Mouse (Mus musculus): ENCODE data around the gene Vcp. TPM values are rescaled to one million over a fixed set of nuclear protein-coding genes. Genes with fewer than 3 reads are reported as not detected.

Gene Vcp
- polyA plus RNA-seq, 1 experiment, result 139 TPM

DNA sequence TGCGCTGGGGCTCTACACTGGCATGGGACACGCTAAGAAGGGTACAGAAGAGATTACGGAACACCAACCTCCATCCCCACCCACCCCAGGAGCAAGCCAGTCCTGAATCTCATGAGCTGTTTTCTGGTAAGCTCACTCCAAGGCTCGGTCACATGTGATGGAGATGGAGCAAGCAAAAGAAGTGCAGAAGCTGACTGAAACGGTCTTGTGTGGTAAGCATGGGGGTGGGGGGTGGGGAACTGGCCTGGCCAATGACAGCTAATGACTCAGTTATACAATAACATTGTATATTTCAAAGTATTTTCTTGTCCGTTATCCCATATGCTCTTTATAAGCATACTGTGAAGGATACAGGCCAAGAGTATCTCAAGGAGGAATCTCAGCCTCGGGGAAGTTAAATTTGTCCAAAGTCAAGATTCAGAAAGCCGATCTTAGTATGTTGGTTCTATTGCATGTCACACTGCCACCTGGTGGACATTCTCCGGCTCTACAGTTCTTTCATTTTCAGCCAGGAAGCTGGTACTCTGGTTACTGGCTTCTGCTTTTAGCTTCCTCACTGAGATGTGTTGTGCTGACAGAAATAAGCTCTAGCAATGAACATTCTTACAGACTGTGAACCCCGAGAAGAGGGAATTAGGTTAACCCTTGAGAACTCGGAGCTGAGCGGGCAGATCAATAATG lies 35.1 kb downstream of the Vcp start:
- no peaks in the 10 kb centered on the region for H3K4me1 ChIP-seq (ENCODE audit: control insufficient read depth, insufficient read depth, insufficient read length, low read length)
- no peak overlapping the region for H3K27ac ChIP-seq (replicated peaks; ENCODE audit: low read depth, low read length)
- no peak overlapping the region for H3K4me3 ChIP-seq (ENCODE audit: insufficient read depth, low read depth, low read length)

DNA sequence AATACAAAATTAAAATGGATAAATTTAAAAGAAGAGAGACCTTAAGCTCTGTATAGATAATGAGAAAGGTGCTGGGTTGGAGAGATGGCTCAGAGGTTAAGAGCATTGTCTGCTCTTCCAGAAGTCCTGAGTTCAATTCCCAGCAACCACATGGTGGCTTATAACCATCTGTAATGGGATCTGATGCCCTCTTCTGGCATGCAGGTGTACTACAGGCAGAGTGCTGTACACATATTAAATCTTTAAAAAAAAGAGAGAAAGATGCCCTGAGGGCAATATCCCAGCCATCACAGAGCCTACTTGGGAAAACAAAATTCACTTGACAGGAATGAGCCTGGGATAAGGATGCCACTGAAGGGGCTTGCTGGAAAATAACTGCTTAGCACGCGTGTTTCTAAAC lies 36.8 kb downstream of the Vcp start:
- no peak overlapping the region for H3K4me3 ChIP-seq (ENCODE audit: insufficient read depth, low read depth, low read length)
- no peaks in the 10 kb centered on the region for H3K4me1 ChIP-seq (ENCODE audit: control insufficient read depth, insufficient read depth, insufficient read length, low read length)
- no peak overlapping the region for H3K27ac ChIP-seq (replicated peaks; ENCODE audit: low read depth, low read length)

DNA sequence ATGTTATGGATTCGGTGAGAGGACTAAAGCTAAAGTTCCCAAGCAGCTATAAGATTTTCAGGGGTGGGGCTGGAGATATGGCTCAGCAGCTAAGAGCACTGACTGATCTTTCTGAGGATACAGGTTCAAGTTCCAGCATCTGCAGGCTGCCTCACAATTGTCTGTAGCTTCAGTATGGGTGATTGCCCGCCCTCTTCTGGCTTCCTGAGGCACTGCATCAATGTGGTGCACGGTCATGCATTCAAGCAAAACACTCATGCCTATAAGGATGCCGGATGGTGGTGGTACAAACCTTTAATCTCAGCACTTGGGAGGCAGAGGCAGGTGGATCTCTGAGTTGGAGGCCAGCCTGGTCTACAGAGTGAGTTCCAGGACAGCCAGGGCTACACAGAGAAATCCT lies 38.7 kb downstream of the Vcp start:
- H3K4me1 ChIP-seq (ENCODE audit: control insufficient read depth, insufficient read depth, insufficient read length, low read length), result no peaks in the 10 kb centered on the region
- H3K4me3 ChIP-seq (ENCODE audit: insufficient read depth, low read depth, low read length), result no peak overlapping the region
- no peak overlapping the region for H3K27ac ChIP-seq (replicated peaks; ENCODE audit: low read depth, low read length)

DNA sequence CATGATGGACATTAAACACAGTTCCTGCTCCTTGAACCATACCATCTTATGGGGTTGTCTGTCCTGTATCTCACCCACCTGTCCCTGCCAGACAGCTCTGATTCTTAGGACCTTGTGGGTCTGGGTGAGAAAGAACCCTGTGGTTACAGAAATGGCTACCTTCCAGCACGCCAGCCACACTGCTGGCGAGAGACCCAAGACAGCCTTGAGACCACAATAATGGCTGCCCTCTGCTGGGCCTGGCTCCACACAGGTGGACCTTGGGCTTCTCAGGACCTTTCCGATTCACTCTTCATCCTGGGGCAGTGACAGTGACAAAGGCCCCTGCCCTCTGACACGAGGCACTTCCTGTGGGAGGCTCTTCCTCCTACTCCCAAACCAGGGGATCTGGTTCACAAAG lies 40.9 kb downstream of the Vcp start:
- H3K27ac ChIP-seq (replicated peaks; ENCODE audit: low read depth, low read length), result no peak overlapping the region

DNA sequence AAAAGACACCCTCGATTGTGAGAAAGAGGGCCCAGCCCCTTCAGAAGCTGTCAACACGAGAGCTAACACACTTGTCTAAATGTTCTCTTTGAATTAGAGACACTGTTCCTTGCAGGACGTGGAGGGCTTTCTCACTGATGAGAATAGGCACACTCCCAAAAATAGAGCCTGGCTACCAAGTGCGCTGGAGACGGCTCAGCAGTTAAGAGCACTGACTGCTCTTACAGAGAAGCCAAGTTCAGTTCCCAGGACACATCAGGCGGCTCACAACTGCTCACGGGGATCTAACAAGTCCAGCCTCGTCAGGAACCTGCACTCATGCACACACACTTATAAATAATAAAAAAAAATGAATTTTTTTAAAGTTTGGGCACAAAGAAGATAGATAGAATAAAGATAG lies 41.4 kb downstream of the Vcp start:
- H3K4me1 ChIP-seq (ENCODE audit: control insufficient read depth, insufficient read depth, insufficient read length, low read length), result no peaks in the 10 kb centered on the region
- no peak overlapping the region for H3K27ac ChIP-seq (replicated peaks; ENCODE audit: low read depth, low read length)
- no peak overlapping the region for H3K4me3 ChIP-seq (ENCODE audit: insufficient read depth, low read depth, low read length)

More for the DNA sequence above, 40.9 kb downstream of the Vcp start:
- no peaks in the 10 kb centered on the region for H3K4me1 ChIP-seq (ENCODE audit: control insufficient read depth, insufficient read depth, insufficient read length, low read length)
- H3K4me3 ChIP-seq (ENCODE audit: insufficient read depth, low read depth, low read length), result no peak overlapping the region

DNA sequence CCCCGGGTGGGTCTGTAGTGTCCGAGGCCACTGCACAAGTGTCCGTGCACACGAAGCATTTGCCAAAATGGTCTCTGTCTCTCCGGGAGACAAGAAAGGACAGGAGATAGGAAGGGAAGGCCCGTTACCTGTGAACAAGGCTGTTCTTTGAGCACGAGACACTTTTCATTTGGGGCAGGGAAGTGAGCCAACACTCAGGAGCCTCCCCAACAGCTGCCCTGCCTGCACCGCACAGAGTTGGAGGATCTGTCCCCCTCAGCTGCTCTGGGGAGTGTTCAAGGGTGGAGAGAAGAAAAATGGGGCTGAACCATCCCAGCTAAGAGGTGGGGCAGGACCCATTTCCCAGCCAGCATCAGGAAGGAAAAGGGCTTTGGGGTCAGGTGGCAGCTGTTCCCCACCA lies 42.3 kb downstream of the Vcp start:
- H3K27ac ChIP-seq (replicated peaks; ENCODE audit: low read depth, low read length), result no peak overlapping the region
- no peaks in the 10 kb centered on the region for H3K4me1 ChIP-seq (ENCODE audit: control insufficient read depth, insufficient read depth, insufficient read length, low read length)
- H3K4me3 ChIP-seq (ENCODE audit: insufficient read depth, low read depth, low read length), result no peak overlapping the region

DNA sequence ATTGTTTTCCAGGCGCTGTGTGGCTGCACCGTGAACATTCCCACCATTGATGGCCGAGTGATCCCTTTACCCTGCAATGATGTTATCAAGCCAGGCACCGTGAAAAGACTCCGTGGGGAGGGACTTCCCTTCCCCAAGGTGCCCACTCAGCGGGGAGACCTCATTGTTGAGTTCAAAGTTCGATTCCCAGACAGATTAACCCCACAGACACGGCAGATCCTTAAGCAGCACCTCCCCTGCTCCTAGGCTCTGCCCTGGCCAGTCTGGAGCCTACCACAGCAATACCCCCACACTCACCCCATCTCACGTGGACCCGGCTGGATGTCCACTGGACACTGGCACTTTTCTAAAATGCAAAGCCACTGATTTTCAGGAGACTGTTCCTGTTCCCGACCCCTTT lies 43.0 kb downstream of the Vcp start:
- Histone ChIP-seq H3K27ac (replicated peaks; ENCODE audit: low read depth, low read length) (no peak overlapping the region), H3K4me3 (ENCODE audit: insufficient read depth, low read depth, low read length) (no peak overlapping the region), H3K4me1 (ENCODE audit: control insufficient read depth, insufficient read depth, insufficient read length, low read length) (no peaks in the 10 kb centered on the region)

DNA sequence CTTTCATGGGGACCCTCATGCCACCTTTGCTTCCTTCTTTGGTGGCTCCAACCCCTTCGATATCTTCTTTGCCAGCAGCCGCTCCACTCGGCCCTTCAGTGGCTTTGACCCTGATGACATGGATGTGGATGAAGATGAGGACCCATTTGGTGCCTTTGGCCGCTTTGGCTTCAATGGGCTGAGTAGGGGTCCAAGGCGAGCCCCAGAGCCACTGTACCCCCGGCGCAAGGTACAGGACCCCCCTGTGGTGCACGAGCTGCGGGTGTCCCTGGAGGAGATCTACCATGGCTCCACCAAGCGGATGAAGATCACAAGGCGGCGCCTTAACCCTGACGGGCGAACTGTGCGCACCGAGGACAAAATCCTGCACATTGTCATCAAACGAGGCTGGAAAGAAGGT lies 43.7 kb downstream of the Vcp start:
- Histone ChIP-seq H3K4me3 (ENCODE audit: insufficient read depth, low read depth, low read length) (no peak overlapping the region), H3K4me1 (ENCODE audit: control insufficient read depth, insufficient read depth, insufficient read length, low read length) (no peaks in the 10 kb centered on the region), H3K27ac (replicated peaks; ENCODE audit: low read depth, low read length) (no peak overlapping the region)

DNA sequence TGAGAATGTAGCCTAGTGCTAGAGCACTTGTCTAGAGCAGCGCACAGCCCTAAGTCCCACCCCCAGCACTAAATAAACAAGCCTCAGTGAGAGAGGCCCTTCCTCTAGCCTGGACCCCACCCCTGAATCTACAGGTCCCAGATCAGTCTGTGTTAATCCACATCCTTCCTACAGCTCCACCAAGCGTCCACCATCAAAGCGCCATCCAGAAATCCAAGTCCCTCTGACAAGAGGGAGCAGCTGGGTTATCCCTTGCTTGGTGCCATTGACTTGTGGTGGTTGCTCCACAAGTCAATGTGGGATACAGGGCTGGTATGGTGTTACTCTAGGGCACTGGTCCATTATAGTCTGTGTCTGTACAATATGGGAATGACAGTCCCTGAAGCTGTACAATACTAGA lies 45.1 kb downstream of the Vcp start:
- no peak overlapping the region for H3K27ac ChIP-seq (replicated peaks; ENCODE audit: low read depth, low read length)
- no peaks in the 10 kb centered on the region; the same call in 1 of the 2 replicates for H3K4me1 ChIP-seq (ENCODE audit: control insufficient read depth, insufficient read depth, insufficient read length, low read length)
- H3K4me3 ChIP-seq (ENCODE audit: insufficient read depth, low read depth, low read length), result no peak overlapping the region

DNA sequence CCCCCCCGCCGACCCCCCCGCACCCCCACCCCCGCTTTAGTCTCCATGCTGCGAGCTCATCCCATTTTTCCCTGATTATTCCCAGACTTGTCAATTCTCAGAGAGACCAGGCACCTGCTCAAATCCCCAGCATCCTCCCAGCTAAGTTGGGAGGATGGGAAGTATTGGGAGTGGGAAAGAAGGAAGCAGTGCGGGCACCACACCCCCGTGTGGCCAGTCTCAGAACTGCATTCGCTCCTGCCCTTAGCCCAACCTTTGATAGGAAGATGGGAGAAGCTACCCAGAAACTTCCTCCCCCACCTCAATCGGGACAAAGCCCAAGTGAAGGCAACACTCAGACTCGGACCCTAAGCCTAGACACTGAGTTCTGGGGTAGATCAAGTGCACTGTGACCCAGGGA lies 46.0 kb downstream of the Vcp start:
- Histone ChIP-seq H3K4me1 (ENCODE audit: control insufficient read depth, insufficient read depth, insufficient read length, low read length) (no peaks in the 10 kb centered on the region; the same call in 1 of the 2 replicates), H3K27ac (replicated peaks; ENCODE audit: low read depth, low read length) (no peak overlapping the region), H3K4me3 (ENCODE audit: insufficient read depth, low read depth, low read length) (no peak overlapping the region)

DNA sequence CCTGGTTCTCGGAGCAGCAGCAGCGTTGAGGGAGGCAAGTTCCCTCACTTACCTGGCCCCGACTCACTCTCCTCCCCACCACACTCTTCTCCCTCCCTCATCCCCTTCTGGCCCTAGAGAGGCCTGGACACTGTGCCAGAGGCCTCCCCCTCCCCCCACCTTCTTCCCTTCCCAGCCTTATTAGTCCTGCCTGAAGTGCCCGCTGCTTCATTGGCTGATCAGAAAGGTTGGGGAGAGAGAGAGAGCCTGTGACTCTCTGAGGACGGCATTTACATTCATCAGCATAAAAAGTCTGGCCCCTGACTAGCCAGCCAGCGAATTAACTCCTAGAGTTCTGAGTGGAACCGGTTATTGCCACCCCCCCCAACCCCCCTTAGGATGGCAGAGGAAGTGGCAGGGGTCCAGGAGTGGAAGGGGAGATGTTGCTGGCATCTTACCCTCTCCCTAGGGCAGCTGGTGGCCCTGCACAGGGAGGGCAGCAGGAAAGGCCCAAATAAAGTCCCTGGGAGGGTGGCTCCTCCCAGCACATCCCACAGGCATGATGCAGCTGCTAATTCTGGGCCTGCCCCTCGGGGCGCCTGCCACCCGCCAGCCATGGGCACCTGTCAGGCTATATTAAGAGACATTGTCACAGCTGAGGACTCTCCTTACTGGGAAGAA lies 46.7 kb downstream of the Vcp start:
- Histone ChIP-seq H3K4me1 (ENCODE audit: control insufficient read depth, insufficient read depth, insufficient read length, low read length) (no peaks in the 10 kb centered on the region; the same call in 1 of the 2 replicates), H3K4me3 (ENCODE audit: insufficient read depth, low read depth, low read length) (no peak overlapping the region), H3K27ac (replicated peaks; ENCODE audit: low read depth, low read length) (no peak overlapping the region; the same call in 1 of the 2 replicates)

DNA sequence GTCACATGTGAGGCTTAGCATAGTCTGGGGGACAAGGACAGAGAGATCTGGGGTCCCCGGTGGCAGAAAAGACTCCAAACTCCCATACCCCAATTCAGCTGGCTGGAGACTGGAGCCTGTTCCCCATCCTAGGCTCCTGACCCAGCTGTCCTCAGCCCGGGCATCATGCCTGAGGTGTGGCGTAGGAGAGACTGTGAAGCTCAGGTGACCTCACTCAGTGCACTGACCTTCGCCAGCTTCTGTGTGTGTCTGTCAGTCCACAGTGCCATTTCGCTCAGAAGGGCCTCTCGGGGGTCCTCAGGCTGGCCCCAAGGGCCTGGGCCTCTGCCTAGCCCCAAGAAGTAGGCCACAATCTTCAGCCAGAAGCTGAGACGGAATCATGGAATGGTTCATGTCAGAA lies 47.7 kb downstream of the Vcp start:
- H3K4me3 ChIP-seq (ENCODE audit: insufficient read depth, low read depth, low read length), result no peak overlapping the region; the same call in 1 of the 2 replicates
- H3K27ac ChIP-seq (replicated peaks; ENCODE audit: low read depth, low read length), result no peak overlapping the region

DNA sequence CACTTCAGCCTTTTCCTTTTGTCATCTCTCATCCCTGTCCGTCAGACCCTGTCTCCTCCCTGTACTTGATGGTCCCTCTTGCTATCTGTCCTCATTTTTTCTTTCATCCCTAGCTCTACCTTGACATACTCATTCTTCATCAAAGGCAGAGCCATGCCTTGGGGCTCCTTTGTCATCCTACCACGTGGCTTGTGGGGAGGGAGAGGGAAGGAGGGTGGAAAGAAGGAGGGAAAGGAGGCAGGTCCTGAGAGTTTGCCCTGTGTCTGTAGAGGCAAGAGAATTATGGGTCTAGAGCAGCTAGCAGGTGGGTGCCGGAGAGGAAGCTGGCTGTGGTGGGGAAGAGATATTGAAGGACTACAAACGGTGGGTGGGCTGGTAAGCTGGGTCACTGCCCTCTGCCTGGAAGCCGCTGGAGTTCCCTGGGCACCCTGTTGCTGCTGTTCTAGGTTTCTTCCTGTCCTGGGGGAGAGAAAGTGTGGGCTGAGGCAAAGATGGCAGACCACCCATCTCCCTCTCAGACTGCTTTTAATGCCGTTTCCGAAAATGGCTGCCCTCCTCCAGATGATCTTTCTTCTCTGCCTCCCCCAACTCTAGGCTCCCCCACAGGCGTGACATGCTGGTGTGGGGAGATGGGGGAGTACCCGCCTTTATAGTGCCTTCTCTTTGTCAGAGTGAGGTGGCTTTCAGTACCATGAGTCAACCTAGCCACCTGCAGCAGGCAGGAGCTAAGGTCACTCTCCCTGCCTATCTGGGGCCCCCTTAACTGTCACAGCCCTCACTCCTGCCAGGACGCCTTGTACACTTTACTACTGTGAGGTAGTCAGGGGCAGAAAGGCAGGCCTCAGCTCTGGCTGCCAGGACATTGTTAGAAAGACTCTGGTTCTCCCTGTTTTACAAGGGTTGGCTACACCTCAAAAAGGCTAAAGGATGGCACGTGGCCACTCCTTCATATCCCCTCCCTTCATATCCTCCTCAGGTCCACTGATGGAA lies 48.8 kb downstream of the Vcp start:
- Histone ChIP-seq H3K4me1 (ENCODE audit: control insufficient read depth, insufficient read depth, insufficient read length, low read length) (no peaks in the 10 kb centered on the region; the same call in 1 of the 2 replicates), H3K4me3 (ENCODE audit: insufficient read depth, low read depth, low read length) (no peak overlapping the region), H3K27ac (replicated peaks; ENCODE audit: low read depth, low read length) (no peak overlapping the region)

More for the DNA sequence above, 47.7 kb downstream of the Vcp start:
- H3K4me1 ChIP-seq (ENCODE audit: control insufficient read depth, insufficient read depth, insufficient read length, low read length), result no peaks in the 10 kb centered on the region; the same call in 1 of the 2 replicates

DNA sequence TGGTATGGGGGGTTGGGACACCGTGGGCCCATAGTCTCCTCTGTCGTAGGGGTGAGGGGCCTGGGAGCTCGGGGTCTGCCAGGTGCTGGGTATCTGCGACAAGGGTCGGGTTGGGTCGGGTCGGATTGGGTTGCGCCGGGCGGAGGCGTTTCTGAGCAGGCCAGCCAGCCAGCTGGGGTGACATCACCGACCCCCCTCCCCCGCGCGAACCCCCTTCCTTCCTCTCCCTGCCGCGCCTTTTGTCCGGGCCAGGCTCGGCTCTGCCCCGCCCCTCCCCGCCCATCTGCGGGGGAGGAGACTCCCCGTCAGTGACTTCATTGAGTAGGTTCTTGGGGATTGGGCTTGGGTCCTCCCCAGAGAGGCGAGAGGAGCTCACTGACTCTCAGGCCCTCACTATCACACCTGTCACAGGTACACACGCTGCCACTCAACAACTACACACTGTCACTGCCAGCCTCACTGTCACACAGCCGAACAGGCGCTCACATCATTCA lies 50.2 kb downstream of the Vcp start:
- H3K27ac ChIP-seq (replicated peaks; ENCODE audit: low read depth, low read length), result peak overlapping the region; percentile 87
- H3K4me3 ChIP-seq (ENCODE audit: insufficient read depth, low read depth, low read length), result peak overlapping the region; percentile 78
- no peaks in the 10 kb centered on the region; the same call in 1 of the 2 replicates for H3K4me1 ChIP-seq (ENCODE audit: control insufficient read depth, insufficient read depth, insufficient read length, low read length)

DNA sequence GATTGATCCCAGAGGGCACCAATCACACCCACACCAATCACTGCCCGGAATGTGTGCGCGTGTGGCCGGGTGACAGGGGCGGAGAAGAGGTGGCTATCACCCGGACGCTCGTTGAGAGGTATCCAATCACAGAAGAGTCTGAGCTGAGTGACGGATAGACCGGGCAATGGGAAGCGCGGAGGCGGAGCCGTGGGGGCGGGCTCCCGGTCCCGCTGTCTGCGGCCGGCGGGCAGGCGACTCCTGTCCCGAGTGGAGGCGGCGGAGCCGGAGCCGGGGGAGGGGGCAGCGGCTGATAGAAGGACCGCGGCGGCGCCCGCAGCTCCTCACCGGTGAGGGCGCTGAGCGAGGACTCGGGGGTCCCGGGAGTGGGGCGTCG lies 50.6 kb downstream of the Vcp start, which contains the start of gene Dnajb5:
Gene Dnajb5, plus strand, starts transcription at position 139 of the 376 bp plus-strand sequence.
- Histone ChIP-seq H3K27ac (replicated peaks; ENCODE audit: low read depth, low read length) (peak within 1 kb of the TSS; percentile 87), H3K4me3 (ENCODE audit: insufficient read depth, low read depth, low read length) (peak within 1 kb of the TSS; percentile 78), H3K4me1 (ENCODE audit: control insufficient read depth, insufficient read depth, insufficient read length, low read length) (no peaks in the 10 kb centered on the region; the same call in 1 of the 2 replicates)
